Mouse (Mus musculus) gastrocnemius, adult 2 months (tissue): ENCODE data around the gene 1600002K03Rik. TPM values are rescaled to one million over a fixed set of nuclear protein-coding genes. Genes with fewer than 3 reads are reported as not detected.

Experiments
- DNase-seq: peaks from one replicate; pipeline ENCODE4 v3.0.0; 2022
- H3K27ac ChIP-seq: fragments of 200-600 bp; 2 replicates; pipeline ENCODE4 v1.8.1; 2022; ENCODE audit warnings: mild to moderate bottlenecking
- H3K4me3 ChIP-seq: fragments of 200-600 bp; 2 replicates; pipeline ENCODE4 v1.8.1; 2022; ENCODE audit warnings: mild to moderate bottlenecking, moderate library complexity
- CTCF ChIP-seq: fragments of 200-600 bp; IDR thresholded peaks from 2 replicates; pipeline ENCODE4 v1.8.1; 2022; ENCODE audit warnings: antibody characterized with exemption, mild to moderate bottlenecking, moderate library complexity
- intact Hi-C: fragments of 180-260 bp; cut with DNase I; formaldehyde crosslinking; loops from one replicate; pipeline ENCODE4 v1.15.1; 2025
- total RNA-seq, 2 experiments: library from RNA; stranded (reverse); gene quantifications; 2 replicates each; pipeline ENCODE4 v1.2.3; 2021

Gene 1600002K03Rik
- total RNA-seq, 2 experiments from 2014 or later = 6.6 to 7.1 TPM

DNA sequence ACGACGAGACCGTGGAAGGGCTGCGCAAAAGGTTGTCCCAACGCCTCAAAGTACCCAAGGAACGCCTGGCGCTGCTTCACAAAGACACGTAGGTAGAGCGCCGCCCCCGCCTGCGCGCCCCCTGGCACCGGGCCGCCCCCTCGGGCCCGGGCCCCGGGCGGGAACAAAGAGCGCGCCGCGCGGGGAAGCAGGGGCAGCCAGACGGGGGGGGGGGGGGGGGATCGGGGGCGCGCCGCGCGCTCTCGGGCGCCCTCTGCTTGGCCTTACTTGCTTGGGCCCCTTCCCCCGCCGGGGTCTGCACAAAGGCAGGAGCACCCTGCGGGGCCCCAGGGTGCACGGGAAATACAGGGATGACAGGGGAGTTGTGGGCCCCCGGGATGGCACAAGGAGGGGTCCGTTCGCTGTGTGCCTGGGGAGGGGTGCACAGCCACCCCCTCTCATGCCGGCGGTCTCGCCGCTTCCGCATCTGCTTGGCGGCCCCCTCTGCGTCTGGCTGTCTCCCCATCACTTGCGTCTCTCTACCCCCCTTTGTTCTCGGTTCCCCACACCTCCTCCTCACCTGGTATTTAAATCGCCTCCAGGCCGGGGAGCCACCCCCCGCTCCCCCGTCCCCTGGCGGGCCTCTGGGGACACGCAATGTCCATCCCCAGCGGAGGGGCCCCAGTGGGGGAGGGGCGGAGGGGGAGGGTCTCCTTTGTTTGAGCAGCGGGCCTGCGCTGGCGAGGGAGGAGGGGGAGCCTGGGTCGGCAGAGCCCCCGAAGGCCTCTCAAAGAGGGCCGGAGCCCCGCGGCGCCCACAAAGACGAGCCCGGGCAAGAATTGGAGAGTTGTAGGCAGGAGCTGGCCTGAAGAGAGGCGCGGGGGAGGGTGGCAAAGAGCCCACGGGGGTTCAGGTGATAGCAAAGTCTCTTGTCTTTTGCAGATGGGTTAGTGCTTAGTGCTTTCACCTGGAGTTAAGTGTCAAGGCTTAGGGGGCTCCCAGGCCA, 22.2 kb upstream of the 1600002K03Rik start:
- intact Hi-C loops = no loop called here
- peak overlapping the region; percentile 100 for H3K27ac ChIP-seq
- peak; percentile 60 for DNase-seq
- TF ChIP-seq CTCF = no peak
- H3K4me3 ChIP-seq = peak overlapping the region; percentile 89

DNA sequence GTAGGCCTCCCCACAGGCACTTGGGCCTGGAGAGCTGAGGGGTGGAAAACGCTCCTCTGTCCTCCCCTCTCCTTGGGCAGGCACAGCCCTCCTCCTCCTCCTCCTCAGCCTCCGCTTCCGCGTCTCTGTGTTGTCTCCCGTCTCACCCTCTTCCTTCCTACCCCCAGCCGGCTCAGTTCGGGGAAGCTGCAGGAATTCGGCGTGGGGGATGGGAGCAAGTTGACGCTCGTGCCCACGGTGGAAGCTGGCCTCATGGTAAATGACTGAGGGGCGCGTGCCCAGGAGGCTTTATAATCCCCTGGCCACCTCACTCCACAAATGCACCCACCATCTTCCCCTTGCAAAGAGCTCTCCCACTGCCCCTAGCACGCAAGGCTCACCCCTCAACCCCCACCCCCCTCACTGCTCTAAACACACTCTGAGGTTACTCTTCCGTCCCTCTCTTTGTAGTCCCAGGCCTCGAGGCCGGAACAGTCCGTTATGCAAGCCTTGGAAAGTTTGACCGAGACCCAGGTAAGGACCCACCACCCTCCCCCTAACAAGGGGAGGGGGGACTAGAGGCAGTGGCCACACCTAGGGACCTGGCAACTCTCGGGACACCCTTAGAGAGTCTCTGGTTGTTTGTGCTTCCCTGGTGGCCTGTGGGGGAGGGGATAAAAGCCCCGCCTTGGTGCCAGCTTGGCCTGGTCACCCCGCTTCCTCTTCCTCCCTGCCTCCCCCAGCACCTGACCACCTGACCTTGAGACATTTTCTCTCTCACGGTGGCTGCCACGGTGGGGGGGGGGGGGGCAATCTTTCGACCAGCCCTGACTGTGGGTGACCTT, 21.3 kb upstream of the 1600002K03Rik start:
- Histone ChIP-seq H3K4me3 (peak overlapping the region; percentile 89), H3K27ac (peak overlapping the region; percentile 100)
- intact Hi-C loops = no loop called here
- DNase-seq = peak; percentile 66
- no peak for TF ChIP-seq CTCF

DNA sequence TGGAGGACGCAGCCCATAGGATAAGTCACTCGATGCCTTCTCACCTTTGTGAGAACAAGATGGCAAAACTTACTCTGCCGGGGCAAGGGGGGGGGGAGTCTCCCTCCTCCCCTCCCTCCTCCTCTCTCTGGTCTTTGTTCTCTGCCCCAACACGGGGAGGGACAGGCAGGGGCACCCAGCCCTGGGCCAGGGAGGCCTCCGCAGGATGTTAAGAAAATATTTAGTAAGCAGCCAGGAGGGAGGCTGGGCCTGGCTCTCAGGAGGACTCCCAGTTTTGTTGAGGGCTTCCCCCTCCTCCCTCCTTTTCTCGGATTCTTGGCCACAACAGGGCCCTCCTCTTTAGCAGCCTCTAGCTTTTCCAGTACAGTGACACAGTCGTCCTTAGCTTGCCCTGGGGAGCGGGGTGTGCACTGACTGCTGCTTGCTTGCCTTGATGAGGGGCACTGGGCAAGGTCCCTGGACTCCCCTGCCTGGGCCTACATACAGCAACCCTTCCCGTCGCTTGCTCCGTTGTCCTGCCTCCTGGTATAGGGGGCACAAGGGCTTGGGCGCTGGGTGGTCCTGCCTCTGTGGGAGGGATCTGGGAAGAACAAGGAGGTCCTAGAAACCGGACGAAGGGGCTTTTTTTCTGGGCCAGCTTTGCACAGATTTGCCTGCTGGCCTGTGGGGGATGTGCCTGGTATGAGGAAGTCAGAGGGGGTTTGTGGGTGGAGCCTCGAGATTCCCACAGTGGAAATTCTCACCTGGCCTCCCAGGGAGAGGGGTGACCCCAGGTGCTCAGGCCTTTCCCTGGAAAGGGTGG, 20.5 kb upstream of the 1600002K03Rik start:
- intact Hi-C loops = no loop called here
- DNase-seq = peak; percentile 52
- H3K27ac ChIP-seq = peak overlapping the region; percentile 100
- no peak for TF ChIP-seq CTCF
- peak overlapping the region; percentile 89 for H3K4me3 ChIP-seq

DNA sequence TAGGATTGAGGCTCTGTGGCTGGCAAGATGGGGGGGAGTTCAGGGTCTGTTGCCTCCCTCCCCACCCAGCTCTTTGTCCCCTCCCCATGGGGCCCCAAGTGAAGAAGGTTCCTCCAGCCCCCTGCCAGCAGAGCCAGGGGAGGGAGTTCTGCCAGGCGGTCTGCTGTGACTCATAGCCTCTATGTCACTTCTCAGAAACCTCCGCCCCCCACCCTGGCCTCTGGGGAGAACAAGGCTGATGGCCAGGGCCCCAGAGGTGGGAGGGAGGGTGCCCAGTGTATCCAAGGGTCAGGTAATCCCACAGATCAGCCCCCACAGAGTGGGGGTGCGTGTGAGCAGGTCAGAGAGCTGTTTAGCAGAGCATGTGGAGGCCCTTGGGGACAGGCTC, 19.9 kb upstream of the 1600002K03Rik start:
- H3K27ac ChIP-seq = peak overlapping the region; percentile 100
- TF ChIP-seq CTCF = no peak
- DNase-seq = peak; percentile 56
- H3K4me3 ChIP-seq = peak overlapping the region; percentile 89
- intact Hi-C loops = no loop called here

DNA sequence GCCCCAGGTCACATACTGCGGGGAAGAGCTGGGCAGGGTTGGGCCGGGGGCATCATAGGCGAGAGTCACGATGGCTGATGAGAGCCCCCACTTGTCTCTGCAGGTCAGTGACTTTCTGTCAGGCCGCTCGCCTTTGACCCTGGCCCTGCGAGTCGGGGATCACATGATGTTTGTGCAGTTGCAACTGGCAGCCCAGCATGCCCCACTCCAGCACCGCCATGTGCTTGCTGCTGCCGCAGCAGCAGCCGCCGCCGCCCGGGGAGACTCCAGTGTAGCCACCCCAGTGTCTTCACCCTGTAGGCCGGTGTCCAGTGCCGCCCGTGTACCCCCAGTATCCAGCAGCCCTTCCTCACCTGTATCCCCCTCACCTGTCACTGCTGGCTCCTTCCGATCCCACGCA, 19.0 kb upstream of the 1600002K03Rik start:
- Histone ChIP-seq H3K4me3 (no peak overlapping the region), H3K27ac (peak overlapping the region; percentile 100; the same call in 1 of the 2 replicates)
- no peak for DNase-seq
- TF ChIP-seq CTCF = no peak
- intact Hi-C loops = no loop called here

DNA sequence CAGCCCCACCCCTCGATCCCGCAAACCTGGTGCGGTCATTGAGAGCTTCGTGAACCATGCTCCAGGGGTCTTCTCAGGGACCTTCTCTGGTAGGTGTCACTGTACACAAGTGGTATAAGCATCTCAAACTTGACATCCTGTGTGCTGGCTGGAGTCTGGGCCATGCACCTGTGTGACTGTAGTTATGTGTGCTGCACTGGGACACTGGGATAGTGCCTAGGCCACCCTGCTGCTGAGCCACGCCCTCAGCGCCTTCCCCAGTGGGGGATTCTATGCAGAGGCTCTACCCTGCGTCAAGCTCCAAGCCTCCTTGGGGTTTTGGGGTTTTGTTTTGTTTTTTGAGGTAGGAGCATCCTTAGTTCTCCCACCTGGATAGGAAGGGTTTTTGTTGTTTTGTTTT, 18.4 kb upstream of the 1600002K03Rik start:
- TF ChIP-seq CTCF = no peak
- Histone ChIP-seq H3K27ac (peak overlapping the region; percentile 20; the same call in 1 of the 2 replicates), H3K4me3 (no peak overlapping the region)
- intact Hi-C loops = no loop called here
- DNase-seq = no peak

DNA sequence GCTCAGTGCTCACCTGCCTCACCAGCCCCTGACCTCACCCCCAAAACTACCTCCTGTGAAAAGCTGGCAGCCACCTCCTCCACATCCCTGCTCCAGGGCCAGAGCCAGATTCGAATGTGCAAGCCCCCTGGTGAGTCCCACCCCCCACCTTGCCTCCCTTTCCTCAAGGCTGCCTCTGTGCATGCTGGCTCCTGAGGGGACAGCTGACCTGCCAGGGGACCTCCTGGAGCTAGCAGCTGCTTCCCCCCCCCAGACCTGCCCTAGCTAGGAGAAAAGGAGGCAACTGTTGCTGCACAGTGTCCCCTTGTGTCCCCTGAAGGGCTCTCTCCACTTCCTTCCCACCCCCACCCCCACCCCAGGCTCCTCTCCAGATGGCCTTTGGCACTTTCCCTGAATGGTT, 17.5 kb upstream of the 1600002K03Rik start:
- no peak for TF ChIP-seq CTCF
- intact Hi-C loops = no loop called here
- Histone ChIP-seq H3K27ac (peak overlapping the region; percentile 93), H3K4me3 (no peak overlapping the region)
- no peak for DNase-seq

DNA sequence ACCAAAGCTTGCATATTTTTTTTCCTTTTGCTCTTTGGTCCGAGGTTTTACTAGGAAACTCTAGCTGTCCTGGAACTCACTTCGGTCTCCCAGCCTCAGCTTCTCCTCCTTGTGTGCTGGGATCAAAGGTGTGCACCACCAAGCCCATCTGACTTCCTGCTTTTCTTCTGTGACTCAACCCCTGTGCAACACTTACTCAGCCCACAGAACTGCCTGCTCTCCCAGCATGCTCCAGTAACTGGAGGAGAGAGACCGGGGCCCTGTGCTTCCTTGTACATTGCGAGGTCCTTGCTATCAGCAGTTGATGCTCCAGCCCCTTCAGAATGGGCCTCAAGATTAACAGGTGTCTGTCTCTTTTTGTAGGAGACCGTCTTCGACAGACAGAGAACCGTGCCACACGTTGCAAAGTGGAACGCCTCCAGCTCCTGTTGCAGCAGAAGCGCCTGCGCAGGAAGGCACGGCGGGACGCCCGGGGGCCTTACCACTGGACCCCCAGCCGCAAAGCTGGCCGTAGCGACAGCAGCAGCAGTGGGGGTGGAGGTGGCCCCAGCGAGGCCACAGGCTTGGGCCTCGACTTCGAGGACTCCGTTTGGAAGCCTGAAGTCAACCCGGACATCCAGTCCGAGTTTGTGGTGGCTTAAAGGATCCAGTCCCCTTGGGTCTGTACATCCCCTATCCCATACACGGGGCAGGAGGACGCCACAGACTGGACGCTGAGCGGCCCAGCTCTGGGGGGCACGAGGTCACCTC, 16.6 kb upstream of the 1600002K03Rik start:
- DNase-seq = peak; percentile 22
- H3K27ac ChIP-seq = peak overlapping the region; percentile 93
- intact Hi-C loops = no loop called here
- peak overlapping the region; percentile 51 for H3K4me3 ChIP-seq
- TF ChIP-seq CTCF = no peak

DNA sequence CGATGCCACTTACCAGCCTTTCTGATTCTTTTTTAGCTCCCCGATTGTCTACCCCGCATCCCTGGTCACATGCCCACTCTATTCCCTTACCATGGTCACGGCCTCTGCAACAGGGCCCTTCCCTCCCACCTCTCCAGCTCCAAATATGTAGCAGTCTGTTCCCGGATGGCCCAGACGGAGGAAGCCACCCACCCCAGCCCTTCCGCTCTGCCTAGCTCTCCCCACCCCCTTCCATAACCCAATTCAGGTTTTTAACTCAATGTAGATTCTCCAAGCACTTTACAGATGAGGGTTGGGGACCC, 16.0 kb upstream of the 1600002K03Rik start:
- H3K4me3 ChIP-seq = peak overlapping the region; percentile 51
- intact Hi-C loops = no loop called here
- no peak for TF ChIP-seq CTCF
- peak overlapping the region; percentile 93 for H3K27ac ChIP-seq
- peak; percentile 57 for DNase-seq

DNA sequence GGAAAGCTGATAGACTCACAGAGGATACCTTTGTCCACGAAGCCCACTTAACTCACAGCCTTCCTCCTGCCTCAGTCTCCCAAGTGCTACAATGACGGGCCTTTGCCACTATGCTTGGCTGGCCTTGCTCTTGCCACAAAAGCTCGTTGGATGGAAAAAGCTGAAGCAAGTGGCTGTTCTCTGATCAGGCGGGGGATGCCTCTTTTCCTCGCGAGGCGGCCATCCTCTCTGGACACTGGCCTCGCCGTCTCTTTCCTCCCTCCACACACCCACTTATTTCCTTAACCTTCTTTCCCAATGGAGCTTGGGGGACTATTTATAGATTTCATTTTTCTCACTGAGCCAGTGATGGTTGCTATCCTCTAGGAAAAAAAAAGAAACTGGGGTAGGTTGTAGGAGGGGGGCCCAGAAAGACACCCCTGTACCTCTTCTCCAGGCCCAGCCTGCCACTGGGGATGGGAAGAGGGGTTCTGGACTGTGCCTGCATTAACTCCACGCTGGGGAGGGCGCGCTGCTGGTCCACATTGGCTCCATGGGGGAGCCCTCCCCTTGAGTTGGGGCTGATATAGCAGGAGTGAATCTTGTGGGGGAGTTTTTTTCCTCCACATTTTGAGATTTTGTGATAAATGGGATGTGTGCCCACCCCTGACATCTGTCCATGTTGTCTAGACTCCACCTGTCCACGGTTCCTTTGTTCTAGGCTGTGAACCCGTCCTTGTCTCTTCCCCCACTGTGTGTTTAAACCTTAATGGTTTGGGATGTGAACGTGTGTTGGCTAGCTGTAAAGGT, 15.4 kb upstream of the 1600002K03Rik start:
- intact Hi-C loops = no loop called here
- Histone ChIP-seq H3K4me3 (peak overlapping the region; percentile 51), H3K27ac (peak overlapping the region; percentile 93)
- TF ChIP-seq CTCF = no peak
- no peak for DNase-seq
